Comparison of ENCODE assay signal across 10 mouse cellular contexts in the genomic region with DNA sequence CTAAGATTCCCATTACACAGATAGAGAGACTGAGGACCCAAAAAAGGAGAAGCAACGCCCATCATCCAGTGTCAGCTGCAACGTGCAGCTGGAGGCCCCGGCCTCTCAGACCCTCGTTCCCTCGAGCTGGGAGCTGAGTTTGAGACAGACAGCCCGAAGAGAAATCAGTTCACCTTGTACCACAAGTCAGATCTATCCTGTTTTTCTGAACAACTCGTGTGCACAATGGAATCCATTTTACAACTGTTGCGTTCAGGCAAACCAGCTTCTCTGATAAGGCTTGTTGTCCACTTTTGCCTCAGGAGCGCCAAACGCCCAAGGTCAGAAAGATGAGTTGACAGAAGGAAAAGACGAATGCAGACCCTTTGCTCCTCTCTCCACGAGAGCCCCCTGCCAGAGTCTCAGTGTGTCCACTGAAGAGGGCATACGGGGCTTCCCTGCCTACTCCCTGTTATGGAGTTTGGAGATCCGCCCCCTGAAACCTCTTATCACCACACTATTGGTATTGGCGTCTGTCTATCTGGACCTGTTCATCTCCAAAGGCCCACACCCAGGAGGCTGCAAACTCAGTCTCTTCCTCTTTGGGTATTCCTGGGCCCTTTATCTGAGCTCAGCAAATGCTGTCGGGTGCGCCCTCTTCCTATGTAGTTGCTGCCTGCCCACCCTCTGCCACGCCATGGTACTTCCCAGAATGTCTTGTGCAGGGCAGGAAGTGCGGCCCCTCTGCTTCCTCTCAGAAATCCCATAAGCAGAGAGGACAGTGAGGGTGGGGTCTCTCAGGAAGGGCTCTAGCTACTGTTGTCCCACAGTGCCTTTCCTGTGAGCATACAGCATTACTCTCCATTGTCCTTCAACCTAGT. TPM values are rescaled to one million over a fixed set of nuclear protein-coding genes. Genes with fewer than 3 reads are reported as not detected.
DNase-seq lines count a peak whose midpoint lies in the region; ATAC-seq and TF ChIP-seq lines count a peak whose summit lies in the region.
"Had no signal": no experiment of that assay in that cellular context is flagged by ENCODE, and none has a peak within 500 bp of the region (broad histone marks: within the 10 kb centered on the region; RNA-seq: fewer than 3 reads in every experiment).

No protein-coding gene starts in this region.

- no peak overlapping the region for H3K4me3 ChIP-seq in kidney, embryonic 14.5 days (ENCODE audit: low read length)
- H3K4me3 ChIP-seq in heart, embryonic 10.5 days: no peak overlapping the region
- H3K4me3 ChIP-seq in liver, embryonic 14.5 days (ENCODE audit: insufficient read depth in 1 of 2, low read depth in 2 of 2, low read length in 2 of 2): peak overlapping the region; percentile 37 to 56
- no peak overlapping the region for H3K4me3 ChIP-seq in stomach, embryonic 15.5 days (replicated peaks)
- H3K4me3 ChIP-seq in hindbrain, embryonic 14.5 days (replicated peaks; ENCODE audit: low read length): no peak overlapping the region

- H3K36me3 ChIP-seq in kidney, embryonic 14.5 days (ENCODE audit: control insufficient read depth, insufficient read depth, low read length): no peaks in the 10 kb centered on the region
- no peaks in the 10 kb centered on the region for H3K36me3 ChIP-seq in heart, embryonic 10.5 days
- H3K36me3 ChIP-seq in liver, embryonic 14.5 days (replicated peaks; ENCODE audit: control insufficient read depth, insufficient read depth, low read depth): no peaks in the 10 kb centered on the region
- no peaks in the 10 kb centered on the region for H3K36me3 ChIP-seq in stomach, embryonic 15.5 days
- H3K36me3 ChIP-seq in hindbrain, embryonic 14.5 days (replicated peaks; ENCODE audit: control insufficient read depth, insufficient read depth): no peaks in the 10 kb centered on the region

- DNase-seq in kidney, postnatal 10 days: peak; percentile 38
- DNase-seq in heart, embryonic 10.5 days (ENCODE audit: low spot score): peak; percentile 90
- peak; percentile 82 to 89 (median 83) for DNase-seq in liver, embryonic 14.5 days (ENCODE audit: low read depth in 3 of 3, low spot score in 3 of 3)
- DNase-seq in ovary, postnatal 10 days (ENCODE audit: low spot score): no peak
- DNase-seq in frontal cortex, postnatal 36 days (ENCODE audit: low spot score in 2 of 2): no peak
- no peak for DNase-seq in hindbrain, embryonic 14.5 days (ENCODE audit: low spot score)
- DNase-seq: adrenal gland, postnatal 14 days had no signal

- H3K4me2 ChIP-seq in kidney, embryonic 14.5 days (replicated peaks; ENCODE audit: low read depth, low read length): no peak overlapping the region
- peak overlapping the region; percentile 65 for H3K4me2 ChIP-seq in liver, embryonic 14.5 days (ENCODE audit: low read depth)
- 0 out of 2 replicates have a peak overlapping the region, but pooled peaks have one; percentile 8 for H3K4me2 ChIP-seq in stomach, embryonic 15.5 days
- H3K4me2 ChIP-seq in hindbrain, embryonic 14.5 days (replicated peaks): no peak overlapping the region

- H3K4me1 ChIP-seq in kidney, embryonic 14.5 days (ENCODE audit: control insufficient read depth, insufficient read depth, low read length): peaks cover 25% of the 10 kb centered on the region
- H3K4me1 ChIP-seq in heart, embryonic 10.5 days: peaks cover 97% of the 10 kb centered on the region
- H3K4me1 ChIP-seq in liver, embryonic 14.5 days (replicated peaks; ENCODE audit: control insufficient read depth in 2 of 2, insufficient read depth in 2 of 2, low read length in 1 of 2): peaks cover 53 to 65% of the 10 kb centered on the region in 2 experiments
- peaks cover 33% of the 10 kb centered on the region for H3K4me1 ChIP-seq in stomach, embryonic 15.5 days
- peaks cover 18% of the 10 kb centered on the region for H3K4me1 ChIP-seq in hindbrain, embryonic 14.5 days (replicated peaks; ENCODE audit: control insufficient read depth, insufficient read depth, low read length)

- peak; percentile 52; the same call in 1 of the 2 replicates for TF ChIP-seq EP300 in liver, embryonic 14.5 days (IDR thresholded peaks at IDR 0.05; ENCODE audit: low read depth)

- H3K9ac ChIP-seq in kidney, embryonic 14.5 days (ENCODE audit: low read depth, low read length): no peak overlapping the region
- peak overlapping the region; percentile 28 for H3K9ac ChIP-seq in liver, embryonic 14.5 days (replicated peaks)
- H3K9ac ChIP-seq in stomach, embryonic 15.5 days: no peak overlapping the region
- no peak overlapping the region for H3K9ac ChIP-seq in hindbrain, embryonic 14.5 days

- peak; percentile 28; the same call in 1 of the 2 replicates for TF ChIP-seq CTCF in liver, embryonic 14.5 days (IDR thresholded peaks at IDR 0.05; ENCODE audit: low read depth)

- no peaks in the 10 kb centered on the region for H3K9me3 ChIP-seq in kidney, embryonic 14.5 days (ENCODE audit: control insufficient read depth, low read length)
- no peaks in the 10 kb centered on the region for H3K9me3 ChIP-seq in heart, embryonic 10.5 days
- no peaks in the 10 kb centered on the region for H3K9me3 ChIP-seq in liver, embryonic 14.5 days (ENCODE audit: control insufficient read depth, low read length)
- no peaks in the 10 kb centered on the region for H3K9me3 ChIP-seq in stomach, embryonic 15.5 days
- H3K9me3 ChIP-seq in hindbrain, embryonic 14.5 days (ENCODE audit: control insufficient read depth, low read length): no peaks in the 10 kb centered on the region

- no peak for ATAC-seq in kidney, embryonic 14.5 days (ENCODE audit: low FRiP score, low TSS enrichment)
- ATAC-seq in liver, embryonic 14.5 days (ENCODE audit: insufficient read depth): peak; percentile 86
- peak; percentile 61 for ATAC-seq in stomach, embryonic 15.5 days (ENCODE audit: insufficient read depth, low FRiP score, low read depth)
- ATAC-seq in hindbrain, embryonic 14.5 days (ENCODE audit: low FRiP score): no peak

- 83% methylated on average over 19 of the region's 19 CpGs for WGBS in kidney, embryonic 14.5 days
- 62% methylated on average over 19 of the region's 19 CpGs for WGBS in heart, embryonic 10.5 days
- 10% methylated on average over 19 of the region's 19 CpGs for WGBS in liver, embryonic 14.5 days (ENCODE audit: insufficient replicate concordance)
- 76% methylated on average over 19 of the region's 19 CpGs for WGBS in stomach, embryonic 15.5 days
- WGBS in hindbrain, embryonic 14.5 days: 87% methylated on average over 19 of the region's 19 CpGs

- no peaks in the 10 kb centered on the region for H3K27me3 ChIP-seq in kidney, embryonic 14.5 days (ENCODE audit: control insufficient read depth, insufficient read depth, low read length)
- H3K27me3 ChIP-seq in heart, embryonic 10.5 days (ENCODE audit: insufficient read depth, poor library complexity, severe bottlenecking): no peaks in the 10 kb centered on the region
- H3K27me3 ChIP-seq in liver, embryonic 14.5 days (ENCODE audit: control insufficient read depth, insufficient read depth, low read length): no peaks in the 10 kb centered on the region
- no peaks in the 10 kb centered on the region for H3K27me3 ChIP-seq in stomach, embryonic 15.5 days (replicated peaks)
- H3K27me3 ChIP-seq in hindbrain, embryonic 14.5 days (ENCODE audit: control insufficient read depth, insufficient read depth, low read length): no peaks in the 10 kb centered on the region
- H3K27me3 ChIP-seq: CH12.LX had no signal

- no peak overlapping the region for H3K27ac ChIP-seq in kidney, embryonic 14.5 days (ENCODE audit: low read depth, low read length)
- H3K27ac ChIP-seq in heart, embryonic 10.5 days: peak overlapping the region; percentile 87
- H3K27ac ChIP-seq in liver, embryonic 14.5 days: peak overlapping the region; percentile 83
- H3K27ac ChIP-seq in stomach, embryonic 15.5 days: 0 out of 2 replicates have a peak overlapping the region, but pooled peaks have one; percentile 18
- H3K27ac ChIP-seq in hindbrain, embryonic 14.5 days: no peak overlapping the region

RNA-seq across cellular contexts. Expression of gene Zmiz1, which starts 57.7 kb away (rescaled TPM):
- 43.3 and 57.3 TPM in 2 replicates for polyA plus RNA-seq in kidney, embryonic 14.5 days (2014; fragmentation: Nextera tagmentation; extraction: Ambion mirVana)
- 38.1 and 45.8 TPM in 2 replicates for polyA plus RNA-seq in heart, embryonic 10.5 days (2016; fragmentation: Nextera tagmentation; extraction: Ambion mirVana)
- 3.4 and 3.6 TPM in 2 replicates for polyA plus RNA-seq in liver, embryonic 14.5 days (2012; rRNA removed)
- polyA plus RNA-seq in liver, embryonic 14.5 days (2014; fragmentation: Nextera tagmentation; extraction: Ambion mirVana): 4.0 and 4.6 TPM in 2 replicates
- polyA plus RNA-seq in stomach, embryonic 15.5 days (2015; fragmentation: Nextera tagmentation; extraction: Ambion mirVana): 29.0 and 31.3 TPM in 2 replicates
- polyA plus RNA-seq in hindbrain, embryonic 14.5 days (2014; fragmentation: Nextera tagmentation; extraction: Ambion mirVana): 70.0 and 70.6 TPM in 2 replicates

Comparison
In these comparisons a context has a peak if more than half of its experiments do, and no peak if none do; other contexts are left out.
1. DNase-seq: peak in kidney, postnatal 10 days (single experiment), heart, embryonic 10.5 days (single experiment) and liver, embryonic 14.5 days (3 of 3); none in ovary, postnatal 10 days (single experiment), frontal cortex, postnatal 36 days (0 of 2) and hindbrain, embryonic 14.5 days (single experiment).
2. ATAC-seq: peak in liver, embryonic 14.5 days (single experiment) and stomach, embryonic 15.5 days (single experiment); none in kidney, embryonic 14.5 days (single experiment) and hindbrain, embryonic 14.5 days (single experiment).
3. H3K27ac ChIP-seq: peak in heart, embryonic 10.5 days (single experiment), liver, embryonic 14.5 days (single experiment) and stomach, embryonic 15.5 days (single experiment); none in kidney, embryonic 14.5 days (single experiment) and hindbrain, embryonic 14.5 days (single experiment).
4. H3K4me2 ChIP-seq: peak in liver, embryonic 14.5 days (single experiment) and stomach, embryonic 15.5 days (single experiment); none in kidney, embryonic 14.5 days (single experiment) and hindbrain, embryonic 14.5 days (single experiment).
5. H3K4me3 ChIP-seq: peak in liver, embryonic 14.5 days (2 of 2); none in kidney, embryonic 14.5 days (single experiment), heart, embryonic 10.5 days (single experiment), stomach, embryonic 15.5 days (single experiment) and hindbrain, embryonic 14.5 days (single experiment).